Mouse (Mus musculus) limb, embryonic 12.5 days (tissue): ENCODE results near the gene Ccdc97. TPM values are rescaled to one million over a fixed set of nuclear protein-coding genes. Genes with fewer than 3 reads are reported as not detected.

ENCODE experiments used
- ATAC-seq: fragments of 200-750 bp; cut with Nextera tagmentation; 2 replicates; pipeline ENCODE4 v1.8.0; 2017; ENCODE audit warnings: low read depth, moderate TSS enrichment; ENCODE audit not compliant: insufficient number of reproducible peaks, insufficient read depth, low FRiP score, low TSS enrichment
- H3K27ac ChIP-seq: fragments of 300-500 bp; sonication (generic); 2 replicates; pipeline ENCODE4 v1.5.1; 2016; ENCODE audit warnings: mild to moderate bottlenecking, moderate library complexity
- H3K27me3 ChIP-seq: fragments of 300-500 bp; sonication (generic); 2 replicates; pipeline ENCODE4 v1.6.1; 2016; ENCODE audit warnings: mild to moderate bottlenecking, moderate library complexity
- H3K36me3 ChIP-seq: fragments of 300-500 bp; sonication (generic); 2 replicates; pipeline ENCODE4 v1.6.1; 2016; ENCODE audit warnings: mild to moderate bottlenecking, moderate library complexity
- H3K4me1 ChIP-seq: fragments of 300-500 bp; sonication (generic); replicated peaks from 2 replicates; pipeline ENCODE4 v1.6.1; 2016
- H3K4me2 ChIP-seq: fragments of 300-500 bp; sonication (generic); 2 replicates; pipeline ENCODE4 v1.6.1; 2016; ENCODE audit warnings: mild to moderate bottlenecking, moderate library complexity
- H3K4me3 ChIP-seq: fragments of 300-500 bp; sonication (generic); replicated peaks from 2 replicates; pipeline ENCODE4 v1.5.1; 2016; ENCODE audit warnings: mild to moderate bottlenecking
- H3K9ac ChIP-seq: fragments of 300-500 bp; sonication (generic); replicated peaks from 2 replicates; pipeline ENCODE4 v1.6.1; 2016; ENCODE audit warnings: mild to moderate bottlenecking, moderate library complexity
- H3K9me3 ChIP-seq: fragments of 300-500 bp; sonication (generic); 2 replicates; pipeline ENCODE4 v1.6.1; 2016; ENCODE audit warnings: mild to moderate bottlenecking, moderate library complexity
- WGBS: fragments of 180-500 bp; shearing (Covaris S2); methylation state at CpG from one replicate; pipeline ENCODE4 v1.1.7; 2016; 5-methylcytosine and 5-hydroxymethylcytosine counted together
- polyA plus RNA-seq: library from polyadenylated mRNA; unstranded; fragments of >200 nt; fragmentation: Nextera tagmentation; extraction: Ambion mirVana; gene quantifications from 2 replicates; pipeline ENCODE4 v1.2.1, GENCODE M21; 2016

The Ccdc97 gene
- polyA plus RNA-seq, 1 experiment from 2014 or later = 20.6 TPM

DNA sequence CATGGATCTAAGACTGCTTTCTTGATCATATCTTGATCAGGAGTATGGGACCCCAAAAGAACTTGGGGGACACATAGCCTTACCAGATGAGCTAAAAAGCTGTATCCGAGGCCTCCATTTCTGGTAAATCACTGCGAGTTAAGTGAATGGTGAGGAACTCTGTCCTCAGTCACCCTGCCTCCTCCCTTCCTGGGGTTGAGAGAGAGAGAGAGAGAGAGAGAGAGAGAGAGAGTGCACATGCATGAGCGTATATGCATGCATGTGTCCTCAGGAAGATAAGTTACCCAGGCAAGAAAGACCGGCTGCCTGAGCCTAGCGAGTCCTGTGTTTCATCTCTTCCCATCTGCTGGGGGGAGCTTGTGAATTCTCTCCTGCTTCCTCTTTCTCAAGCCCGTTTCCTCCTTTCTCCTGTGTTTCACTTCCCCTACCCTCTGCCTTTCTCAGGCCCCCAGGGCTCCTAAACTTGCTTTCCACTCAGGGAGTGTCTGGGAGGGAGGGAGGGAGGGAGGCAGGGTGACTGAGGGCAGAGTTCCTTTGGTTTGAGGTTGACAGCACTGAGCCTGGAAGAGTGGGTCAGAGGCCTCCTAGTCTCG, 12.2 kb downstream of the Ccdc97 start:
- Histone ChIP-seq H3K27ac (no peak overlapping the region; the same call in 1 of the 2 replicates), H3K36me3 (0 out of 2 replicates have a peak, but pooled peaks cover 5% of the 10 kb centered on the region), H3K4me2 (no peak overlapping the region), H3K4me3 (no peak overlapping the region), H3K27me3 (peaks cover 23% of the 10 kb centered on the region), H3K9me3 (peaks cover 7% of the 10 kb centered on the region; the same call in 1 of the 2 replicates), H3K9ac (no peak overlapping the region), H3K4me1 (peaks cover 48% of the 10 kb centered on the region)
- no peak for ATAC-seq
- 45% methylated on average over 7 of the region's 7 CpGs for WGBS

DNA sequence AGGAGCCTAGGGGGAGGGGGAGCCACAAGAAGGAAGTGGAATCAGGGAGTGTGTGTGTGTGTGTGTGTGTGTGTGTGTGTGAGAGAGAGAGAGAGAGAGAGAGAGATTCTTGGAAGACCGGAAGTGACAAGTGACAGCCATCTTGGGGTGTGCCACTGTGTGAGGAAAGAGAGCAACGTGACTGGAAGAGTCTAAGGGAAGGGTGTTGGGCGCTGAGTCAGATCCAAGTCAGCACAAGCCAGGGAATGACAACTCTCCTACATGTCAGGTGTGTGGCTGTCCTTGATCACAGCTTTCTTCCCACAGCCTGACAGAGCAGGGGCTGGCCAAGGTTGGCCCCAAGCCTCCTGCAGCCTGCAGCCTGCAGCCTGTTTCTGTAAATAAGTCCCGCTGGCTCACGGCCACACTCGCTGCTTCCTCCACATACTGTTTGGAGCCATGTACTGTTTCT, 13.1 kb downstream of the Ccdc97 start:
- Histone ChIP-seq H3K9ac (no peak overlapping the region), H3K9me3 (peaks cover 14% of the 10 kb centered on the region; the same call in 1 of the 2 replicates), H3K4me2 (no peak overlapping the region), H3K27ac (no peak overlapping the region), H3K4me3 (no peak overlapping the region), H3K4me1 (peaks cover 39% of the 10 kb centered on the region), H3K27me3 (peaks cover 23% of the 10 kb centered on the region), H3K36me3 (no peaks in the 10 kb centered on the region)
- no peak for ATAC-seq
- 63% methylated on average over 6 of the region's 6 CpGs for WGBS

DNA sequence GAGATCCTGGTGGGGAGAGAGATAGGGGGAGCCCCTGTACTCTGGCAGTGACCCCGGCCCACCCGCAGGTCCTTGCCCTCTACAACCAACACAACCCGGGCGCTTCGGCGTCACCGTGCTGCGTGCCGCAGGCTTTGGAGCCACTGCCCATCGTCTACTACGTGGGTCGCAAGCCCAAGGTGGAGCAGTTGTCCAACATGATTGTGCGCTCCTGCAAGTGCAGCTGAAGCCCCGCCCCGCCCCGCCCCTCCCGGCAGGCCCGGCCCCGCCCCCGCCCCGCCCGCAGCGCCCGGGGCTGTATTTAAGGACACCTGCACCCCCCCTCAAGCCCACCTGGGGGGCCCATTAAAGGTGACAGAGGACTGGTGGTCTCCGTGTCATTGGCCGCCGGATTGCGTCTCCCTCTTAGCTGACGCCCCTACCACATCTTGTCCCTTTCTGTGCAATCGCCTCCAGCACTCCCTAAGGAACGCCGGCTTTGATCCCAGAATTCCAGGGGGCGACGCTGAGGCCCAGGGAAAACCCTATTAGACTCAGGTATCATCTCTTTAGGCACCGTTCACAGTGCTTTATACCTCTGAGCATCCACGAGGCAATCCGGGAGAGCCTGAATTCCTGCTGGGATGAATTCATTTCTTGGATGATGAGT, 14.0 kb downstream of the Ccdc97 start:
- Histone ChIP-seq H3K27me3 (peaks cover 20% of the 10 kb centered on the region), H3K4me3 (peak overlapping the region; percentile 37), H3K27ac (no peak overlapping the region), H3K36me3 (no peaks in the 10 kb centered on the region), H3K9me3 (peaks cover 17% of the 10 kb centered on the region; the same call in 1 of the 2 replicates), H3K4me1 (peaks cover 29% of the 10 kb centered on the region), H3K9ac (peak overlapping the region; percentile 27; the same call in 1 of the 2 replicates), H3K4me2 (peak overlapping the region; percentile 66)
- no peak for ATAC-seq
- WGBS = 4% methylated on average over 28 of the region's 37 CpGs

DNA sequence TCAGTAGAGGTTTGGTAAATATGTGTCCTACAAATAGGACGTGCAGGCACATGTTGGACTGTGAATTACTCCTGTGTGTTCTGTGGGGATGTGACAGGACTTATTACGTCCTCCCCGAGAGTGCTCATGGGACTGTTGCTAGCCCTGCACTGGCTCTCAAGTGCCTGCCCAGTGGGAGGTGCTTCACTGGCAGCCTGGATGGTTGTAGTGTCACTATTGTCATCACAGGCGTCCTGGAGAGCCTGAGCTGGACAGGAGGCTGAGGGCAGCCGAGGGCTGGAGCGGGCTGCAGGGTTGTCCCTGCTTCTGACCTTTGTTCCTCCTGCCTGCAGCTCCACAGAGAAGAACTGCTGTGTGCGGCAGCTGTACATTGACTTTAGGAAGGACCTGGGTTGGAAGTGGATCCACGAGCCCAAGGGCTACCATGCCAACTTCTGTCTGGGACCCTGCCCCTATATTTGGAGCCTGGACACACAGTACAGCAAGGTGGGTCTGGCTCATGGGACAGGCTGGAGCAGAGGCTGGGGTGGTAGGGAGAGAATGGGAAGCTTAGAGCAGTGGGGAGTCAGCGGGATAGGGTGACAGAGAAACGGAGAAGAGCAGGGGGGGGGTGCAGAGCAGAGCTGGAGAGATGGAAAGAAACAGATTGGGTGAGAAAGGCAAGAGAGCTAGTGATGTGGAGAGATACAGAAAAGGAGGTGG, 14.9 kb downstream of the Ccdc97 start:
- ATAC-seq = no peak
- Histone ChIP-seq H3K9ac (peak overlapping the region; percentile 35; the same call in 1 of the 2 replicates), H3K9me3 (peaks cover 17% of the 10 kb centered on the region; the same call in 1 of the 2 replicates), H3K27me3 (peaks cover 20% of the 10 kb centered on the region), H3K4me3 (no peak overlapping the region), H3K4me2 (no peak overlapping the region), H3K27ac (no peak overlapping the region), H3K4me1 (peaks cover 27% of the 10 kb centered on the region), H3K36me3 (no peaks in the 10 kb centered on the region)
- 28% methylated on average over 10 of the region's 10 CpGs for WGBS

DNA sequence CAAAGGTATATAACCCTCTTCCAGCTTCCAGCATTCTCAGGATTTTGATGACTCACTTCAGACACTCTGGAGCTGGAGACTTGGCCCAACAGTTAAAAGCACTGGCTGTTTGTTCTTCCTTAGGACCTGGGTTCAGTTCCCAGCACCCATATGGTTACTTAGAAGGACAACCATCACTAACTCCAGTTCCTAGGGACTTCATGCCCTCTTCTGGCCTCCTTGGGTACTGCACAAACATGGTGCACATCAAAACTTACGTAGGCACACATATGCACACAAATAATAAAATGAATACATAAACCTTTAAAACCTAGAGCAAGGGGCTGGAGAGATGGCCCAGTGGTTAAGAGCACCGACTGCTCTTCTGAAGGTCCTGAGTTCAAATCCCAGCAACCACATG, 16.5 kb downstream of the Ccdc97 start:
- H3K36me3 ChIP-seq = no peaks in the 10 kb centered on the region
- no peak overlapping the region for H3K9ac ChIP-seq
- H3K27ac ChIP-seq = no peak overlapping the region
- peaks cover 20% of the 10 kb centered on the region for H3K27me3 ChIP-seq
- H3K4me1 ChIP-seq = peaks cover 16% of the 10 kb centered on the region; the same call in 1 of the 2 replicates
- H3K9me3 ChIP-seq = peaks cover 17% of the 10 kb centered on the region; the same call in 1 of the 2 replicates
- ATAC-seq = no peak
- no peak overlapping the region for H3K4me2 ChIP-seq
- WGBS = 94% methylated on average over 2 of the region's 2 CpGs
- no peak overlapping the region for H3K4me3 ChIP-seq

DNA sequence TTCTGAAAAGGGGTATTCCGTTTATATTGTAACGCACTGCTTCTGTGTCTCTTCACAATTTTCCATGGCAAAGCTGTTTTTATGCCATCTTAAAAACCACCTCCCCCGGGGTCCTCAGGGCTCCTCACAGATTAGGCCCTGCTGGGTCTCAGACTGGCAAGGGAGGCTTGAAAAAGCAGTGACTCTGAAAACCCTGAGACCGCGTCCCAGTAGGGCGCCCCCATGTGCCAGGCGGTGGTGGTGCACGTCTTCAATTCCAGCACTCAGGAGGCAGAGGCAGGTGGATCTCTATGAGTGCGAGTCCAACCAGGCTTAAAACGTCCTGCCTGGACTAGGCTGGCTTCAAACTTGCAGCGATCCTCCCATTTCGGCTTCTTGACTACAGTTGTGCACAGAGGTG, 18.2 kb downstream of the Ccdc97 start:
- Histone ChIP-seq H3K27ac (no peak overlapping the region), H3K4me3 (no peak overlapping the region), H3K9ac (no peak overlapping the region), H3K27me3 (peaks cover 20% of the 10 kb centered on the region), H3K36me3 (no peaks in the 10 kb centered on the region), H3K4me2 (no peak overlapping the region), H3K9me3 (peaks cover 17% of the 10 kb centered on the region; the same call in 1 of the 2 replicates), H3K4me1 (peaks cover 9% of the 10 kb centered on the region; the same call in 1 of the 2 replicates)
- ATAC-seq = no peak
- 77% methylated on average over 12 of the region's 12 CpGs for WGBS

DNA sequence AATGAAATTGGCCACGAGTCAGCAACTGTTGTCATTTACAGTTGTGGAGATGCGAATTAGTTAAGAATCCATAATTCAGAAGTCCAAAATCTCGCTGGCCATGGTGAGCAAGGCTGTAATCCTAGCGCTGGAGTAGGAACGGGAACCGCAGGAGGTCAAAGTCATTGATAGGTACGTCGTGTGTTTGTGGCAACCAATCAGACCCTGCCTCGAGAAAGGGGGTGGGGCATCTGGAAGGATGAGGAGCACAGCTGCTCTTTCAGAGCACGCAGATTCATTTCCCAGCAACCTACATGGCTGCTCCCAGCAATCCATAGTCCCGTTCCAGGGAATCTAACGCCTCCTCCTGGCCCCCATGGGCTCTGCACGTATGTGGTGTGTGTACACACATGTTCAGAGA, 19.0 kb downstream of the Ccdc97 start:
- no peak overlapping the region for H3K27ac ChIP-seq
- H3K4me3 ChIP-seq = no peak overlapping the region
- H3K36me3 ChIP-seq = no peaks in the 10 kb centered on the region
- peaks cover 17% of the 10 kb centered on the region; the same call in 1 of the 2 replicates for H3K9me3 ChIP-seq
- no peak overlapping the region for H3K4me2 ChIP-seq
- peaks cover 15% of the 10 kb centered on the region for H3K27me3 ChIP-seq
- no peak overlapping the region for H3K9ac ChIP-seq
- 62% methylated on average over 13 of the region's 13 CpGs for WGBS
- no peak for ATAC-seq
- peaks cover 5% of the 10 kb centered on the region; the same call in 1 of the 2 replicates for H3K4me1 ChIP-seq

DNA sequence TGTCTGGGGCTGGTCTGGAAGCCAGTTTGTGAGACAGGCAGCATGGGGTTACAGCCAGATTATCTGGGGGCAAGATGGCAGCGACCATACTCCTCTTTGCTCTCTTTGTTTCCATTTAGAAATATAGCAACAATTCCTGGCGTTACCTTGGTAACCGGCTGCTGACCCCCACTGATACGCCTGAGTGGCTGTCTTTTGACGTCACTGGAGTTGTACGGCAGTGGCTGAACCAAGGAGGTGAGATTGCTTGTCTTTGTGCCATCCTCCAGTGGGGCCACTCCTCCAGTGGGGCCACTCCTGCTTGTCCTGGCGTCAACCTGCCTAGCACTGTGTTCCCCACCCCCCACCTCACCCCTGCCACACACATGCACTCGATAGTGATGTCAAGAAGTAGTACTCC, 24.8 kb downstream of the Ccdc97 start:
- Histone ChIP-seq H3K36me3 (no peaks in the 10 kb centered on the region), H3K9ac (no peak overlapping the region), H3K4me3 (no peak overlapping the region), H3K27me3 (peaks cover 27% of the 10 kb centered on the region), H3K9me3 (no peaks in the 10 kb centered on the region; the same call in 1 of the 2 replicates), H3K4me1 (peaks cover 4% of the 10 kb centered on the region), H3K4me2 (no peak overlapping the region), H3K27ac (no peak overlapping the region)
- ATAC-seq = no peak
- 74% methylated on average over 8 of the region's 8 CpGs for WGBS

DNA sequence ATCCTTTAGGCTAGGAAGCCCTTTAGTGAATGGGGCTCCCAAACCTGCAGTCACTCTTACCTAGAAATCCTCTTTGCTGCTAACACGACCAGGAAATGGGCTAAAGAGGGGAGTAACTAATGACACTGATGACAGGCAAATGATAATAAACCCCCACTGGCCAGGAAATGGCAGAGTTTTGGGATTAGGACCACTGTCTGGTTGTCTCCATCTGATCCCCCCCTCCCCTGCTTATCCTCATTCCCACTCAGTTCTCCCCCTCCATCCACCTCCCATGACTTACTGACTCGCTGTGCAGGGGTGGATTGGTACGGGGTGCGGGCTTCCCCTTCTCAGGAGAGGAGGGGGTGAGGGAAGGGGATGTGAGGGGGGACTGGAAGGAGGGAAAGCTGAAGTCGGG, 28.8 kb downstream of the Ccdc97 start:
- peaks cover 67% of the 10 kb centered on the region for H3K27me3 ChIP-seq
- no peaks in the 10 kb centered on the region; the same call in 1 of the 2 replicates for H3K9me3 ChIP-seq
- H3K27ac ChIP-seq = no peak overlapping the region
- 33% methylated on average over 5 of the region's 5 CpGs for WGBS
- ATAC-seq = no peak
- H3K36me3 ChIP-seq = no peaks in the 10 kb centered on the region
- no peak overlapping the region for H3K4me3 ChIP-seq
- H3K4me1 ChIP-seq = peaks cover 36% of the 10 kb centered on the region
- H3K4me2 ChIP-seq = peak overlapping the region; percentile 87
- H3K9ac ChIP-seq = no peak overlapping the region

DNA sequence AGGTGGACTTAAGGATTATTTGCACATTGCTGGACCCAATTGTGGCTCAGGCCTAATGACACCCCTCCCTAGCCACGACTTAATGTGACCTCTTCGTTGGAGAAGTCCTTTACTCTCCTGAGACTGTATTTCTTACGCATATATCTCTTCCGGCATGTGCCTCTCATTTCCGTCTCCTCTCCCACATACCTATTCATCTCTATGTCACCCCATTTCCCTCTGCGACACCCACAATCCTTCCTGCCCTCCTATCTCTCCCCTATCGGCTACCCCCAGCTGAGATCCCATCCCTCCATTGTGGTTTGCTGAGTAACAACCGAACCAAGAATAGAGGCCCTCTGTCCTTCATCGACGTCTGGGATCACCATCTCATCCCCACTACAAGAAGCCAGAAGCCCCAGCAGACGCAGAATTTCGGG, 29.3 kb downstream of the Ccdc97 start:
- H3K4me2 ChIP-seq = peak overlapping the region; percentile 87
- no peaks in the 10 kb centered on the region; the same call in 1 of the 2 replicates for H3K9me3 ChIP-seq
- H3K9ac ChIP-seq = no peak overlapping the region
- H3K4me1 ChIP-seq = peaks cover 36% of the 10 kb centered on the region
- H3K27ac ChIP-seq = no peak overlapping the region
- H3K4me3 ChIP-seq = peak overlapping the region; percentile 67
- no peaks in the 10 kb centered on the region for H3K36me3 ChIP-seq
- WGBS = 11% methylated on average over 12 of the region's 12 CpGs
- no peak for ATAC-seq
- H3K27me3 ChIP-seq = peaks cover 72% of the 10 kb centered on the region
